Mouse (Mus musculus) cerebellum, postnatal 25 days (tissue): Measurements from ENCODE around the gene Odc1.

Source experiments
- DNase-seq, 2 experiments: peaks; one replicate each; pipeline ENCODE4 v3.0.0; 2021; ENCODE audit warnings: mixed read lengths in 2 of 2

The Odc1 gene

DNA sequence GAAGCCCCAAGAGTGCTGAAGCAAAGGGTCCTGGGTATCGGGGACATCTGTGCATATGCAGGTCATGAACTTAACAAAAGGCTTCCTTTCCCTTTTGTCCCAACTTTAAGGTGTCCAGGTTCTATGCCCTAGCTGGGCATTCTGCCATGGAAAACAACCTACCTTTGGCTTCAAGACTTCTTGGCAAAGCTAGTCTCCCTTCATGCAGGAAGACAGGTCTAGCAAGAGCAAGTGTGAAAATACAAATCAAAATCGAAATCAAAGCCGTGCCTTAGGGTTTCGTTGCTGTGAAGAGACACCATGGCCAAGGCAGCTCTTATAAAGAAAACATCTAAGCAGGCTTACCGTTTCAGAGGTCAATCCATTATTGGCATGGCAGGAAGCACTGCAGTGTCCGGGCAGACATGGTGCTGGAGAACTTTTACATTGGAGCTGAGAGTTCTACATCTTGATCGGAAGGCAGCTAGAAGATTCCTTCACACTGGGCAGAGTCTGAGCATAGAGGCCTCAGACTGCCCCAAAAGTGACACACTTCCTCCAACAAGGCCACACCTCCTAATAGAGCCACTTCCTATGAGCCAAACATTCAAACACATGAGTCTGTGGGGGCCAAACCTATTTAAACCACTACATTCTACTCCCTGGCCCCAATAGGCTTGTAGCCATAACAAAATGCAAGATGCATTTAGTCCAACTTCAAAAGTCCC lies 44.5 kb downstream of the Odc1 start:
- DNase-seq = no peak

DNA sequence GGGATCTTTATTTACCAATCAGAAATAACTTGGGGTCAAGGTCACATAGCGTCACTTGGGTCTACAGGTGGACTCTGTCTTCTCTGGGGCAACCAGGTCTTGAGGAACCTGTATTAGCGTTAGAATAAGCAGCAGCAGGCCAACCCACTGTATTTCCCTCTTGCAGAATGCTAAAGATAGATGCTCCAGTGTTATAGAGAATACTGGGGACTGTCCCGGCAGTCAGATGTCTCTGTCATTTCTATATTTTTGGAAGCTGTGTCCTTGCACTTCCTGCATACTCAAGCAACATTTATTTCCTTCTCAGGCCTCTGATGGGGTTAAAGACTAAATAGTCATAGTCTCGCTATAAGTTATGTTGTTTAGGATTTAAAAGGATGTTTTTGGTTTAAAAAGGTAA lies 46.7 kb downstream of the Odc1 start:
- no peak for DNase-seq

DNA sequence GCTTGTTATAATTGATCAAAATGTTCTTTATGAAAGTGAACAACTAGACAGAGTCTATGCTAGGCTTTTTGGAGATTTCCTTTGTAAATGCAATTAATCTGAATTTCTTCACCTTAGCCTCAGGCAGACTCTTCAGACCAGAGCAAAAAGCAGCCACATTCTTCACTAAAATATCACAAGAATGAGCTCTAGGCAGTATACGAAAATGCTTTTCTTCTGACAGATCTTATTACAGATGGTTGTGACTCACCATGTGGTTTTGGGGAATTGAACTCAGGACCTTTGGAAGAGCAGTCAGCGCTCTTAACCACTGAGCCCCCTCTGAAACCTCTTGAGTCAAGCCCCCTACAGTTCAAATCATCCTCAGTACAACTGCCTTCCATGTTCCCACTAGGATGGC lies 49.4 kb downstream of the Odc1 start:
- no peak for DNase-seq

DNA sequence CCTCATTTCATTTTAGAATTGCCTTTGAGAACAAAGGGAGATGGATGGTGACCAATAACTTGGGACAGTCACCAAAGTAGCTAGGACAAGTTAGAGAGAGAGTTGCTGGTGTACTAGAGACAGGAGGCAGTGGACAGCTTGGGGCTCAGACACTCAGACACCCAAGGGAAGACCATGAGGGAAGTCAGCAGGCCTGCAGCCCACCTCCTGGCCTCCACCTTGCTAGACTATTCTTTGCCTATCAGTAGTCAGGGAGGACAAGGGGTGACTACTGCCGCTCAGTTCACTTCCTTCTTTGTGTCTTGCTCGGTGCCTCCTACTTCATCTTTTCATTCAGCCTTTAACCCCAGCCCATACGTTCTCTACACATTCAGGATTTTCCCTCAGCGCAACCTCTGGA lies 50.1 kb downstream of the Odc1 start:
- no peak for DNase-seq

DNA sequence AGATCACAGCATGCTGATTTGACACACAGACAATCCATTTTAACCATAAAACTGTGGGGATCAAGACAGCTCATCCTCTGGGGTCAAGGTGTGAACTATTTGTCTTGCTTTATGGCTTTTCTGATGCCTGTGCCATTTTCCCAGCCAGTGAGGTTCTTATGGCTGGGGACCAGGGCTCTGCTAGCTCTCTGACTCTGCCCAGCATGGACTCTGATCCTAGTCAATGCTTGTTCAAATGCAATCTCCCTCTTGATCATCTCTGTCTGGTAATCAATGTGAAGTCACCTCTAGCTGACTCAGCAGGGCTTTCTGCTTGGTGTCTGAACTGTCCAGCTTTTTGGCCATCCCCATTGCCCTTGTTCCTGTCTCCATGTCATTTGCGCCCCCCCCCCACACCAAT lies 50.6 kb downstream of the Odc1 start:
- DNase-seq = no peak
